Mouse (Mus musculus): ENCODE data around the gene Olfr15. TPM values are rescaled to one million over a fixed set of nuclear protein-coding genes. Genes with fewer than 3 reads are reported as not detected.

Olfr15 gene
- polyA plus RNA-seq, 1 experiment from 2014 or later: not detected

DNA sequence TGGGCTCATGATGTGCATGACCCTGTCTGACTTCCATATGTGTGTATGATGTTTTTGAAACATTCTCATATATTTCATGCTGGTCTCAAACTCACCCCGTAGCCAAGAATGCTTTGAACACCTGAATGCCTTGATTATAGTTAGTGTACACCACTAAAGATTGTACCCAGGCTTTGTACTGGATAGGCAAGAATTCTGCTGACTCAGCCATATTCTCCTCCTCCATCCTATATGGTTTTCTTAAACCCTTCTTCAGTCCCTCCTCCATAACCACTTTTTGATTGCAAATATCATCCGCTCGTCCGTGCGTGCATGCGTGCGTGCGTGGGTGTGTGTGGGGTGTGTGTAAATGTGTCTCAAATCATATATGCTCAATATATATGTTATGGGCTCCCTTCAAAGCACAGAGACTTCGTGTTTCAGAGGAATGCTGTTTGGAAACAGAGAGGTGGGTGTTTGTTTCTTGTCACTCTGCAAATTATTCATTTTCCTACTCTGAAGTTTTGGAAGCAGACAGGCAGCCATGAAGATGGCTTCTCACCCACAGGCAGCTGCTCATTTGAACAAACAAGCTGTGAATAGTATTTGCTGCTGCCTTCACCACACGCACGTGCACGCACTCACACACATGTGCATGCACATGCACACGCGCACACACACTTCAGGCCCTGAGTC lies 61.1 kb downstream of the Olfr15 start:
- 92% methylated on average over 14 of the region's 14 CpGs for WGBS
- no peak for ATAC-seq (ENCODE audit: insufficient read depth, low FRiP score)
- H3K4me1 ChIP-seq (ENCODE audit: control insufficient read depth, insufficient read depth, low read length): no peaks in the 10 kb centered on the region
- H3K27me3 ChIP-seq (ENCODE audit: control insufficient read depth, insufficient read depth, low read length): no peaks in the 10 kb centered on the region
- H3K4me3 ChIP-seq (replicated peaks; ENCODE audit: low read length): no peak overlapping the region
- H3K27ac ChIP-seq (ENCODE audit: low read length): no peak overlapping the region
- no peak overlapping the region for H3K4me2 ChIP-seq (ENCODE audit: low read depth, low read length)
- no peak overlapping the region for H3K9ac ChIP-seq (ENCODE audit: low read length)
- H3K9me3 ChIP-seq (replicated peaks; ENCODE audit: control insufficient read depth, low read length): no peaks in the 10 kb centered on the region
- no peaks in the 10 kb centered on the region for H3K36me3 ChIP-seq (ENCODE audit: control insufficient read depth, insufficient read depth, low read length)

DNA sequence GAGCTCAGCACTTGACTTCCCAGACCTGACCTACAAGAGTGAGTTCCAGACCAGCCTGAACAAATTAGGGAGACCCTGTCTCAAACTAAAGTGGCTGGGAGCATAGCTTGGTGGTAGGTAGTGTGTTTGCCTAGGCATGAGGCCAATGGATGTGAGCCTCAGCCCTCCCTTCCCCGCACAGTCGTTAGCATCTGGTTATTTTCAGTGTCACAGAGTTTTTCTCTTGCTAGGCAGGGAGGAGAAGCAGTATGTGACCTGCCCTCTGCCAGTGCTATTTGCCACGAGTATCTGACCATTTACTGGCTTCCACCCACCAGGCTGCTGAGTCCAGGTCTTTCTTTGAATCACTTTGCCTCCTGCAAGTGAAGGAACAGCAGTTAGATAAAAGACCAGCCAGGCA lies 63.1 kb downstream of the Olfr15 start:
- H3K27me3 ChIP-seq (ENCODE audit: control insufficient read depth, insufficient read depth, low read length): no peaks in the 10 kb centered on the region
- no peaks in the 10 kb centered on the region for H3K36me3 ChIP-seq (ENCODE audit: control insufficient read depth, insufficient read depth, low read length)
- no peak for ATAC-seq (ENCODE audit: insufficient read depth, low FRiP score)
- H3K4me3 ChIP-seq (replicated peaks; ENCODE audit: low read length): no peak overlapping the region
- H3K27ac ChIP-seq (ENCODE audit: low read length): no peak overlapping the region
- H3K9ac ChIP-seq (ENCODE audit: low read length): no peak overlapping the region
- H3K9me3 ChIP-seq (replicated peaks; ENCODE audit: control insufficient read depth, low read length): no peaks in the 10 kb centered on the region
- 45% methylated on average over 3 of the region's 3 CpGs for WGBS
- H3K4me1 ChIP-seq (ENCODE audit: control insufficient read depth, insufficient read depth, low read length): no peaks in the 10 kb centered on the region
- H3K4me2 ChIP-seq (ENCODE audit: low read depth, low read length): no peak overlapping the region

Other genes starting within 250 kb of the Olfr15 start
- gene Olfr161, start 239.8 kb upstream of the Olfr15 start, polyA plus RNA-seq (2015; fragmentation: Nextera tagmentation; extraction: Ambion mirVana): not detected in 2 replicates
- 0.18 and 0.20 TPM in 2 replicates for gene Mefv, start 112.8 kb upstream of the Olfr15 start, polyA plus RNA-seq (2015; fragmentation: Nextera tagmentation; extraction: Ambion mirVana)
- 44.6 and 45.4 TPM in 2 replicates for gene Zfp263, start 86.8 kb upstream of the Olfr15 start, polyA plus RNA-seq (2015; fragmentation: Nextera tagmentation; extraction: Ambion mirVana)
- 1.3 and 1.6 TPM in 2 replicates for gene Zfp174, start 16.4 kb downstream of the Olfr15 start, polyA plus RNA-seq (2015; fragmentation: Nextera tagmentation; extraction: Ambion mirVana)
- gene Naa60, start 41.5 kb downstream of the Olfr15 start, polyA plus RNA-seq (2015; fragmentation: Nextera tagmentation; extraction: Ambion mirVana): 41.8 and 42.3 TPM in 2 replicates
- gene Zfp597, start 53.7 kb downstream of the Olfr15 start, polyA plus RNA-seq (2015; fragmentation: Nextera tagmentation; extraction: Ambion mirVana): 7.2 and 7.5 TPM in 2 replicates
- gene Gm20695, start 53.8 kb downstream of the Olfr15 start, polyA plus RNA-seq (2015; fragmentation: Nextera tagmentation; extraction: Ambion mirVana): 2.4 and 2.5 TPM in 2 replicates
- gene 1700037C18Rik, start 77.8 kb downstream of the Olfr15 start, polyA plus RNA-seq (2015; fragmentation: Nextera tagmentation; extraction: Ambion mirVana): 4.9 and 6.2 TPM in 2 replicates
- 21.1 and 21.5 TPM in 2 replicates for gene Cluap1, start 77.9 kb downstream of the Olfr15 start, polyA plus RNA-seq (2015; fragmentation: Nextera tagmentation; extraction: Ambion mirVana)
- 0.71 and 0.99 TPM in 2 replicates for gene Nlrc3, start 145.8 kb downstream of the Olfr15 start, polyA plus RNA-seq (2015; fragmentation: Nextera tagmentation; extraction: Ambion mirVana)
- 17.2 and 17.4 TPM in 2 replicates for gene Slx4, start 172.9 kb downstream of the Olfr15 start, polyA plus RNA-seq (2015; fragmentation: Nextera tagmentation; extraction: Ambion mirVana)
- 4.2 and 4.6 TPM in 2 replicates for gene Dnase1, start 206.1 kb downstream of the Olfr15 start, polyA plus RNA-seq (2015; fragmentation: Nextera tagmentation; extraction: Ambion mirVana)
- gene Trap1, start 246.9 kb downstream of the Olfr15 start, polyA plus RNA-seq (2015; fragmentation: Nextera tagmentation; extraction: Ambion mirVana): 92.2 and 101 TPM in 2 replicates

Data from stomach, embryonic 16.5 days (tissue).